Mouse (Mus musculus) layer of hippocampus, postnatal 10 days (tissue): ENCODE data around the gene Neo1. TPM values are rescaled to one million over a fixed set of nuclear protein-coding genes. Genes with fewer than 3 reads are reported as not detected.
A peak's percentile ranks its signal among the peaks of the same experiment; 100 is the strongest.

Experiments used
- DNase-seq, 2 experiments: peaks; one replicate each; pipeline ENCODE4 v3.0.0; 2021; ENCODE audit warnings: low spot score in 2 of 2
- long read RNA-seq: library from polyadenylated mRNA; stranded (forward); transcript quantifications from one replicate; pipeline ENCODE4 v2.0.0, GENCODE M21; 2023
- total RNA-seq, 2 experiments: library from RNA; stranded (reverse); gene quantifications; 2 replicates each; pipeline ENCODE4 v1.2.3; 2021

Gene Neo1
- 100 to 1,000 TPM; 163 to 169 TPM for total RNA-seq
- long read RNA-seq, partial matches to known transcripts: 7 of 21 reads
- long read RNA-seq, other reads (novel, unspliced or antisense): 13 of 21 reads

- DNase-seq: peak; percentile 91 to 97
These were observed at the start of gene Neo1 for GRCm38 (mm10) chr9:59036159-59036731. Neo1 (minus strand) TSS chr9:59036441.

DNA sequence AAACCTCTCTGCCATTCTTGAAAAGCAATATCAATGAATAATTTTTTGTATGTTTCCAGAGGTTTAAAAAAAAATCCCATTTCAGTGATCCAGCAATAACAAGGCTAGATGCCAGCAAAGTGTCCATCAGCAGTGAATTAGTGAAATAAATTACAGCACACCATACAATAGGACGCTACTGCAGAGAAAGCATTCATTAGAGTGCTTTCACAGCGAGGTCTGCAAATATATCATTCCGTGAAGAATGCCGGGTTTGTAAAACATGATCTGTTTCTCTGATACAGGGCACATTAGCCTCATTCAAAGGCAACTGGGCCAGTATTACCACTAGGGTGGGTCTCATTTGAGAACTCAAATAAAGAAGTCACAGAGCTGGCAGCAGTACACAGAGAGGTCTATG is 39.4 kb upstream of the Neo1 start:
- DNase-seq: no peak

GRCm38 (mm10) chr9:59073887-59074286 is 37.6 kb upstream of the Neo1 start:
- DNase-seq: no peak

DNA sequence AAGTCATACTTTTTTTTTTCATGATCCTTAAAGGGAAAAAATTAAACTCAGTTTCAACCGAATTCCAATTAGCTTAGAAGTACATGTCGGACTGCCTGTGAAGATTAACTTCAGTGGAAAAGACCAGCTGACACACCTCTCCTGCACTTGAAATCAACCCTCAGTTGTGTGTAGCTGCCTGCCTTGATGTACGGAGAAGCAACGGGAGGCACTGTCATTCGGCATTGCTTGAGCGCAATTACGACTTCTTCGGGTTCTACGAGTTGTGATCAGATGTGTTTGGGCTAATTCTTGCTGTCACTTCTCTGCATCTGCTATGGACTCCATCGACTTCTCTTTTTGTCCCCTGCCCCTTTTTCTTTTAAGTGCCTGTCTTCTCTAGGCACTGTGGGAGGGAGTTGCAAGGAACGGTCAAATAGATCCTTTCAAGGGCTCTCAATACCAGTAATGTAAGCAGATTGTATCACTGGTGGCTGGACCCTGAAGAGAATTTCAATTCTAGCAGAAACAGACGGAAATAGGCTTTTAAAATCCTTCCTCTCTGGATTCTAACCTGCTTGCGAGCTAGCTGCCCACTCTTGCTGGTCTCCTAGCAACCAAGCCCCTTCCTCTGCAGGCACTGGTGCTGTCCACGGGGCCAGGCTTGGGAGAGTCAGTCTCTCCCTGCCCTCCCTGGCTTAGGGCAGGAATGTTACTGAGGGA is 36.0 kb upstream of the Neo1 start:
- no peak for DNase-seq

DNA sequence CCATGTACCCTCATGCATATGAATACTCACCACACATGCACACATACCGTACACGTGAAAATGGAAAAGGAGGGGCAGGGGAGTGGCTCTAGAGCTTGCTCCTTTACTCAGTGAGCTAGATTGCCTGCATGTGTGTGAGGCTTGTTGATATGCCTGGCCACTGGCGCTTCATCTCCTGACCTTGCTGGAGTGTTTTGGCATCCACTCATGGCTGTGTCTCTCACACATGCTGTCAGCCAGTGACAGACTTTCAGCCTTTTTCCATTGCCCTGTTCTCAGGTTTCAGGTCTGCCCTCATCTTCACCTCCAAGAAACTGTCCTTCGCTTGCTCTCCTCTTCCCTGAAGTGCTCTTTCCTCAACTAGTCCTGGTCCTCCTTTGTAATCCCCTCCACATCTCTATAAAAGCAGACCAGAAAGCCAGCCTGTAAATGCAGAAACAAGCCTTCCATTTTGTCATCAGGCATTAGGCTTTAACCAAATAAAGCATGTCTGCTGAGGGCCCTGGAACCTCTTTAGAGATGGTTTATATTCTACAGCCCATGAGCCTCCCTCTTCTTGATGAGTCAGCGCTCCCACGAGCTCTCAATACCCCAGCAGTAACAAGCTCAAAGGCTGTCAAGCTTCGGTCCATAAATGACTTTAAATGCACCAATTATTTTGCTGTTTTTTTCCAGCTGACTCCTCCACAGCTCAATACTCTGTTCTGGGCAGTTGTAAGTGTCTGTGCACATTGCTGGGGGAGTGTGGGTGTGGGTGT is 35.2 kb upstream of the Neo1 start:
- DNase-seq: no peak

GRCm38 (mm10) chr9:59070216-59070615 is 34.0 kb upstream of the Neo1 start:
- no peak for DNase-seq

DNA sequence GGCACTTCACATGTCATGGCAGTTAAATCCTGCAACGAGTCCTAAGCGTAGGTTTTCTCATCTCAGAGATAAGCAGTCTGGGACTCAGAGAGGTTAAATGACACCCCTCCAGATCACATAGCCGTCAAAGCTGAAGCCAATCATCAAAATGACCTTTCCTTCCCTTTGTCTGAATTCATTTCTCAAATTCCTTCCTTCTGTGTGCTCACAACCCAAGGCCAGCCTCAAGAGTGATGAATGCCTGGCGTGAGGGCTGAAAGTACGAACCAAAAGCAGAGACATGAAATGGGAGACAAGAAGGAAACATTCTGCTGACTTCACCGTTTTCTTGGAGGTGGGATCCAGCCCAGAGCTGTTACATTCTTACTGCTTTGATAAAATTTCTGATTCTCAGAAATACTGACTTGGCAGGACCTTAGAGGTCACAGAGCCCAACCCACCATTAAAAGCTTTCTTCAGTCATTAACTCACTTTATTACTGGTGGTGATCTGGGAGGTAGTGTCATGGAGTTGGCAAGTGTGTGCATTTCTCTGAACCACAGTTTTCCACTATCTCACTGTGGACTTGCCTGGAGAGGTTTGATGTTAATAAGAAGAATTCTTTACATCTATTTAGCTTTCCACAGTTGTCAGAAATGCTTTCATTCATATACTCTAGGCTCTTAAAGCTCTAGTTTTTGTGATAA is 29.5 kb upstream of the Neo1 start:
- no peak for DNase-seq

DNA sequence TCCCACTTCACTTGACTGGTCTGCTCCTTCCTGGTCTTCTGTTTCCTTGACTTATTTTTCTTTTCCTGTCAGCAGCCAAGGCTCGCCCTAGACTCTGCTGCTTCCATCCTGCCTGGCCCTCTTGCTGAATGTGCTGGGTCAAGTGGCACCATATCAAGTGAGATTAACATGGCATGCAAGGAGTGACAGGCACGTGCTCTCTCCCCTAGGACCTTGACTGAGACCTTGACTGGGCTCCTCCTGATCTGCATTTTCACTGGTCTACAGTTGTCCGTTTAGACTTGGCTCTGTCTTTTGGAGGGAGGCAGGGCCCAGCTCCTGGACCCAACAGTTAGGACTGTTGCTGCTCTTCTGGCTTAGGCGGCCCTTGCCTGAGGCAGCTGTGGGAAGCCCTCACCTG is 26.2 kb upstream of the Neo1 start:
- no peak for DNase-seq

DNA sequence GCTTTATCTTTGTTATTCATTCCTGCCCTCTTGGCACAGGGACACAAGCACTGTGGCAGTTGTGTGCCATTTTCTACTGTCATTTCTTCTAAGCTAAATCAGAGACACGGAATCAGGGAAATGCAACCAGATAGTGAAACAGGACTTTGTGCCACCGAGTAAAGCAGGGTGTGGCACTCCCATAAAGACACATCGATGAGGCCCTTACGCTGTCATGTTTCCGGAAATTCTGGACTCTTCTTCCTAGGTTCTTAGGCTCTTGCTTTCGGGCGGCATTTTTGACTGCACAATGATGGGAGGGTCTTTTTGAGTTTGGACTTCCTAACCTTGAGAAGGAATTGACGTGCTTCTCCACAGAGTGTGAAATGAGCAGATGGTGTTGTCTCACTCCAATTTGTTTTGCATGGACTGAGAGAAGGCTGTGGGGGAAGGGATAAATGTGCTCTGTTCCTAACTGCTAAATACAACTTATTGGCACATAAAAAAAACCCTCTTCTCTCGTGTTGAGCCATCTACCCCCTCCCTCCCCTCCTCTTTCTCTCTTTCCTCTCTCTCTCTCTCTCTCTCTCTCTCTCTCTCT is 23.9 kb upstream of the Neo1 start:
- DNase-seq: no peak

DNA sequence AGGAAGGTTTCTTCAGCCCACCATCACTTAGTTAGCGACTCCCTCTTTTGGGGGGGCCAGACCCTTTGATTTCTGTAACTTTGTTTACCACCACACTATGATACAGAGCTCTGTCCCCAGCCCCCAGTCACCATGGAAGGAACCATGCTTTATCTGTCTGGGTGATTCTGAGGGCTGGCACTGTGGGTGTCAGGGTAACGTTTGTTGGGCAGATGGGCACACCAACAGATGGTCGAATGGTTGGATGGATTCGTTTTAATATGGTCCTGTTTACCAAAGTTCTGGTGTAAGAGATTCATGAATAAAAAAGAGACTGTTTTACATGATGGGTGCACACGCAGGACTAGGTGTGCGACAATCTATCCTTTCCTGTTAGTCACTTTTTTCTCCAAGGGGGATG is 22.9 kb upstream of the Neo1 start:
- DNase-seq: no peak

- DNase-seq: no peak
These were observed 21.8 kb upstream of the Neo1 start for GRCm38 (mm10) chr9:59058060-59058459.

DNA sequence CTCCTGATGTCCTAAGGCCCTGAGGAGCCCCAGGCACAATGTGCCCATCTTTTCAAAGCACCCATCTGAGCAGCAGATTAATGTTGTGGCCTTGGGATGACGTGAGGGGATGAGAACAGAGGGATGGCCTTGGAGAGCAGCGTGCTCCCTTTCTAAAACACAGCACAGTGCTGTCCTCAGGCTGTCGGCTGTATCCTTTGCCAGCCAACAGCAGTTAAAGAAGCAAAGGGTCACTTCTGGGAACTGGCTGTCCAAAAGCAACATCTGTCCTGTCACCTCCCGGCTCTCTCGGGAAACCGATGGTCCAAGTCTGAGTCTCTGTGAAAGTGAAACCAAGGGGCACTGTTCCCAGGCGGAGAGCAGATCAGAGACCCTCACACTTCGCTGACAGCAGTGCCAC is 20.0 kb upstream of the Neo1 start:
- no peak for DNase-seq

- DNase-seq: no peak
These were observed 5.6 kb upstream of the Neo1 start for GRCm38 (mm10) chr9:59041805-59042204.

DNA sequence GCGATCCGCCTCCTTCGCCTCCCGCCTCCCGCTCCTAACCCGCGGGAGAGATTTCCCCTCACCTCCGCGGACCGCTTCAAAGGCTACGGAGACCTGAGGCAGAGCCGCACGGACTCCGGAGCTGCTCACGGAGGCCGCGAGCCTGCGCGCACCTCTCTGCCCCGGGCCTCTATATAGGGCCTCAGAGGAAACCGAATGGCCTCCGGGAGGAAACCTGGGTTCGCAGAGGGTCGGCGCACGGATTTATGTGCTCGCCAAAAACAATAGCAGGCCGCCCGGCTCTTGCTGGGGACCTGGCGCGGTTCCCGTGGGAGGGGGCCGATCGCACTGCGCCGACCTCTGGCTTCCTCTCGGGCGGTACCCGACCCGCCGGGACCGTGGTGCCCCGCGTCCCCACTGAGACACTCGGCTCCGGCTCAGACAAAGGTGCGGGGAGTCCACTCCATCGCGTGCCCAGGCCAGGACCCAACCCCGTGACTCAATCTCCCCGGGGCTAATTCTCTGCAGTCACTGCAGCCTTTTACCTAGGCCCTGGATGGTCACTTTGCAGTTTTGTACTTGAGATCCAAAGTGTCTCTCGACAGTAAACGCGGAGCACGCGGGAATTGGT is 596 bp upstream of the Neo1 start:
- DNase-seq: peak in 1 of 2 experiments; percentile 76

GRCm38 (mm10) chr9:59035342-59036158 is 691 bp downstream of the Neo1 start:
- peak; percentile 59 to 68 for DNase-seq

- DNase-seq: no peak
These were observed 1.4 kb downstream of the Neo1 start for GRCm38 (mm10) chr9:59034836-59035235.

DNA sequence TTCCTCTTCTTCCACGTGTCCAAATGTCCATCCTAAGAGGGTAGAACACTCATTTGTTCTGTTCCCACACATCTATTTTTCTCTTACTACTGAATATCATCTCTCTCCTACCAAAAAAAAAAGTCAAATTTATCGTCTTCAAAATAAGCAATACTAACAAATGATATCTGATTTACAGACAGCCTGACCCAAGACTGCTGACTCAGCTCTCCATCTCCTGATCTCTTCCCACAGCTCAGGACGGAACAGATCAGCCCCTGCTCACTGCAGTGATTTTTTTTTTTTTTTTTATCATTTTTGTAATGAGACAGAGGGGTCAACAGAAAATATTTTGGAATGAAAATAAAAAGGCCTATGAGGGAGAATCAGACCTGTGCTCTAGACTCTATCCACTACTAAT is 2.7 kb downstream of the Neo1 start:
- DNase-seq: no peak

GRCm38 (mm10) chr9:59024245-59024844 is 11.9 kb downstream of the Neo1 start:
- no peak for DNase-seq

DNA sequence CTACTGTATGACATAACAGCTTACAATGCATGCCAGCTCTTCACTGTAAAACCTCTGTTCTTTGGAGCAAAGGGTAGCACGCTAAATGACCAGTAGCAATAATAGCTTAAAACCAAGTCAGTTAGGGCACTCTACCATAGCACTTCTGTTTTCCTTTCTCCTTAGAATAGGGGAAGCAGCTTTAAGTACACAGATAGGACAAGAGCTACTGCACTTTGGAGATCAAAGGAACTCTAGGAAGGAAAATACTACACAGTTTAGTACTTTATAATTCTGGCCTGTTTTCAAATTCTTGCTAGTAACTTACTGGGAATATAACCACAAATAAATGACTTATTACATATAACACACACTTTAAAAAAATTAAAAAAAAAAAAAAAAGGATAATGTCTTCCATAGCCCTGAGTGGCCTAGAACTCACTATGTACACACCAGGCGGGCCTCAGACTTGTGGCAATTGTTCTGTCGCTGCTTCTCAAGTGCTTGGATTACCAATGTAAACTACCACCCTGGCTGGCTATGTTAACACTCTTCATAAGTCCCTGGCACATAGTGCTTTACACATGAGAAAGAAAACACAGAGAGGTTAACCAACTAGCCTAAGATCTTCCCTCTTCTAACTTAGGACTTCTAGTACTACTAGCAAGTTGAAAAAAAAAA is 20.1 kb downstream of the Neo1 start:
- DNase-seq: no peak
